Comparison of ENCODE assay signal across 8 mouse cellular contexts in genomic region chr4:133307331-133307730, GRCm38 (mm10). TPM values are rescaled to one million over a fixed set of nuclear protein-coding genes. Genes with fewer than 3 reads are reported as not detected.
DNase-seq lines count a peak whose midpoint lies in the region; ATAC-seq lines count a peak whose summit lies in the region.

No protein-coding gene starts in this region.

- H3K4me1 ChIP-seq in hindbrain, embryonic 10.5 days (replicated peaks) = 0 out of 2 replicates have a peak, but pooled peaks cover 1% of the 10 kb centered on the region
- H3K4me1 ChIP-seq in hindbrain, embryonic 12.5 days = no peaks in the 10 kb centered on the region
- H3K4me1 ChIP-seq in hindbrain, embryonic 13.5 days (replicated peaks) = no peaks in the 10 kb centered on the region

- peak; percentile 54 for DNase-seq in hindbrain, embryonic 10.5 days (ENCODE audit: low spot score)
- DNase-seq in 416B (ENCODE audit: low read depth) = peak; percentile 72
- DNase-seq in Muller cell, postnatal 12 days (ENCODE audit: inconsistent ontology term) = peak; percentile 44
- DNase-seq in cerebellum, postnatal 36 days = peak; percentile 76
- peak; percentile 69 for DNase-seq in lung, postnatal 14 days
- peak; percentile 79 for DNase-seq in splenic B cell, adult 2 months (ENCODE audit: low read depth, low spot score)

- H3K4me2 ChIP-seq in hindbrain, embryonic 12.5 days (replicated peaks) = no peak overlapping the region
- H3K4me2 ChIP-seq in hindbrain, embryonic 13.5 days = no peak overlapping the region

- H3K27ac ChIP-seq in hindbrain, embryonic 10.5 days = no peak overlapping the region
- no peak overlapping the region for H3K27ac ChIP-seq in hindbrain, embryonic 12.5 days
- no peak overlapping the region for H3K27ac ChIP-seq in hindbrain, embryonic 13.5 days

- peaks cover 49% of the 10 kb centered on the region for H3K36me3 ChIP-seq in hindbrain, embryonic 10.5 days
- H3K36me3 ChIP-seq in hindbrain, embryonic 12.5 days = peaks cover 26% of the 10 kb centered on the region
- H3K36me3 ChIP-seq in hindbrain, embryonic 13.5 days = peaks cover 40% of the 10 kb centered on the region
- no peaks in the 10 kb centered on the region; the same call in 1 of the 2 replicates for H3K36me3 ChIP-seq in splenic B cell, adult 2 months (ENCODE audit: control insufficient read depth, insufficient read depth, low read length, poor library complexity, severe bottlenecking)

- no peaks in the 10 kb centered on the region for H3K9me3 ChIP-seq in hindbrain, embryonic 10.5 days
- H3K9me3 ChIP-seq in hindbrain, embryonic 12.5 days (replicated peaks) = no peaks in the 10 kb centered on the region
- H3K9me3 ChIP-seq in hindbrain, embryonic 13.5 days = no peaks in the 10 kb centered on the region

- H3K27me3 ChIP-seq in hindbrain, embryonic 10.5 days (ENCODE audit: insufficient read depth, poor library complexity, severe bottlenecking) = no peaks in the 10 kb centered on the region
- H3K27me3 ChIP-seq in hindbrain, embryonic 12.5 days = no peaks in the 10 kb centered on the region
- no peaks in the 10 kb centered on the region for H3K27me3 ChIP-seq in hindbrain, embryonic 13.5 days
- H3K27me3 ChIP-seq in splenic B cell, adult 2 months (ENCODE audit: control insufficient read depth, insufficient read depth, low read length, poor library complexity, severe bottlenecking) = no peaks in the 10 kb centered on the region

- no peak overlapping the region for H3K9ac ChIP-seq in hindbrain, embryonic 12.5 days
- peak overlapping the region; percentile 2; the same call in 1 of the 2 replicates for H3K9ac ChIP-seq in hindbrain, embryonic 13.5 days

- ATAC-seq in hindbrain, embryonic 12.5 days (ENCODE audit: low FRiP score) = no peak
- no peak for ATAC-seq in hindbrain, embryonic 13.5 days (ENCODE audit: low FRiP score)

- H3K4me3 ChIP-seq in hindbrain, embryonic 10.5 days = no peak overlapping the region
- H3K4me3 ChIP-seq in hindbrain, embryonic 12.5 days = no peak overlapping the region
- no peak overlapping the region for H3K4me3 ChIP-seq in hindbrain, embryonic 13.5 days

- 41% methylated on average over 3 of the region's 3 CpGs for WGBS in hindbrain, embryonic 10.5 days
- WGBS in hindbrain, embryonic 12.5 days = 46% methylated on average over 3 of the region's 3 CpGs
- 44% methylated on average over 3 of the region's 3 CpGs for WGBS in hindbrain, embryonic 13.5 days

RNA-seq across cellular contexts. Expression of gene Tmem222, which starts 29.7 kb away (rescaled TPM):
- polyA plus RNA-seq in hindbrain, embryonic 10.5 days (2016; fragmentation: Nextera tagmentation; extraction: Ambion mirVana) = 82.8 and 87.8 TPM in 2 replicates
- polyA plus RNA-seq in hindbrain, embryonic 12.5 days (2016; fragmentation: Nextera tagmentation; extraction: Ambion mirVana) = 75.7 and 77.7 TPM in 2 replicates
- 101 and 102 TPM in 2 replicates for polyA plus RNA-seq in hindbrain, embryonic 13.5 days (2015; fragmentation: Nextera tagmentation; extraction: Ambion mirVana)

RNA-seq across cellular contexts. Expression of gene Sytl1, which starts 44.4 kb away (rescaled TPM):
- 1.2 and 1.6 TPM in 2 replicates for polyA plus RNA-seq in hindbrain, embryonic 10.5 days (2016; fragmentation: Nextera tagmentation; extraction: Ambion mirVana)
- polyA plus RNA-seq in hindbrain, embryonic 12.5 days (2016; fragmentation: Nextera tagmentation; extraction: Ambion mirVana) = 0.67 and 1.2 TPM in 2 replicates
- 0.41 and 0.69 TPM in 2 replicates for polyA plus RNA-seq in hindbrain, embryonic 13.5 days (2015; fragmentation: Nextera tagmentation; extraction: Ambion mirVana)

RNA-seq across cellular contexts. Expression of gene Wdtc1, which starts 46.0 kb away (rescaled TPM):
- 19.5 and 22.0 TPM in 2 replicates for polyA plus RNA-seq in hindbrain, embryonic 10.5 days (2016; fragmentation: Nextera tagmentation; extraction: Ambion mirVana)
- 25.5 and 27.8 TPM in 2 replicates for polyA plus RNA-seq in hindbrain, embryonic 12.5 days (2016; fragmentation: Nextera tagmentation; extraction: Ambion mirVana)
- 18.4 and 21.3 TPM in 2 replicates for polyA plus RNA-seq in hindbrain, embryonic 13.5 days (2015; fragmentation: Nextera tagmentation; extraction: Ambion mirVana)
